ENCODE assay signal across 13 mouse cellular contexts in the genomic region with DNA sequence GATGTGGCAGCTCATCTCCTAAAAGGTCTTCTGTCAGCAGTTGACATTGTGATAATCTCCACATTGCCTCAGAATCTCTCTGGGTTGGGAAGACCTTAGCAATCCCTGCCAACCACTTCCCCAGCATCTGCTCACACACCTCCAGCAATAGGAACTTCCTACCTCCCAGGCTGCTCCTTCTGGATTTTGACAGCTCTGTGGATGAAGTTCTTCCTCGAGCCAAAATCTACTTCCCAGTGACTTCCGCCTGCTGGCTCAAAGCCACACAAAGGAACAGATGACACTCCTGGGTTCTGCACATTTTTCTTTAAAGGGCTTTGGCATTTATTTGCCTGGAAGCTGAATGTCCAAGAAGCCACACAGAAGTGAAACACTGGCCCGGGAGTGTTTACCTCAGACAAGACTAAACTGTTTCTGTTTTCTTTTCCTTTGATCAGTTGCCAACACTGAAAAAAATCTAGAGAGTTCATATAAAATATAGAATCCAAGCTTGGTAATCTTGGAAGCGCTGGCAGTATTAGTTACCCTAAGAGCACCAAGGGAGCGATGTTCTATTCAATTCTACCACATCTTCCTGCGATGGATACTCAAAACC. TPM values are rescaled to one million over a fixed set of nuclear protein-coding genes. Genes with fewer than 3 reads are reported as not detected.
A peak's percentile ranks its signal among the peaks of the same experiment; 100 is the strongest.
DNase-seq lines count a peak whose midpoint lies in the region; ATAC-seq and TF ChIP-seq lines count a peak whose summit lies in the region.
"Had no signal": no experiment of that assay in that cellular context is flagged by ENCODE, and none has a peak within 500 bp of the region (broad histone marks: within the 10 kb centered on the region; RNA-seq: fewer than 3 reads in every experiment).

No protein-coding gene starts in this region.

- H3K36me3 ChIP-seq in forebrain, embryonic 14.5 days (ENCODE audit: control insufficient read depth, insufficient read depth, low read length): no peaks in the 10 kb centered on the region
- no peaks in the 10 kb centered on the region for H3K36me3 ChIP-seq in forebrain, embryonic 11.5 days (ENCODE audit: control insufficient read depth, insufficient read depth, low read length)
- H3K36me3 ChIP-seq in lung, postnatal 0 days (ENCODE audit: insufficient read depth, low read length): no peaks in the 10 kb centered on the region
- H3K36me3 ChIP-seq: embryonic facial prominence, embryonic 13.5 days; heart, embryonic 12.5 days; midbrain, embryonic 15.5 days had no signal

- no peak overlapping the region for H3K4me3 ChIP-seq in forebrain, embryonic 14.5 days (ENCODE audit: low read depth, low read length)
- no peak overlapping the region for H3K4me3 ChIP-seq in forebrain, embryonic 11.5 days (ENCODE audit: low read depth, low read length)
- no peak overlapping the region for H3K4me3 ChIP-seq in lung, postnatal 0 days (ENCODE audit: low read depth, low read length)
- H3K4me3 ChIP-seq: embryonic facial prominence, embryonic 13.5 days; heart, embryonic 12.5 days; midbrain, embryonic 15.5 days had no signal

- no peak overlapping the region for H3K9ac ChIP-seq in forebrain, embryonic 14.5 days (ENCODE audit: low read length)
- no peak overlapping the region for H3K9ac ChIP-seq in forebrain, embryonic 11.5 days (ENCODE audit: low read length)
- H3K9ac ChIP-seq in lung, postnatal 0 days (replicated peaks; ENCODE audit: low read depth): no peak overlapping the region
- H3K9ac ChIP-seq: embryonic facial prominence, embryonic 13.5 days; heart, embryonic 12.5 days; liver, embryonic 14.5 days; midbrain, embryonic 15.5 days had no signal

- H3K9me3 ChIP-seq in forebrain, embryonic 14.5 days (replicated peaks; ENCODE audit: control insufficient read depth, low read length): no peaks in the 10 kb centered on the region
- H3K9me3 ChIP-seq in forebrain, embryonic 11.5 days (ENCODE audit: control insufficient read depth, low read length): no peaks in the 10 kb centered on the region
- no peaks in the 10 kb centered on the region for H3K9me3 ChIP-seq in lung, postnatal 0 days (ENCODE audit: low read length)
- H3K9me3 ChIP-seq: embryonic facial prominence, embryonic 13.5 days; heart, embryonic 12.5 days; midbrain, embryonic 15.5 days had no signal

- TF ChIP-seq CTCF in lung, postnatal 0 days (IDR thresholded peaks at IDR 0.05): no peak

- H3K4me2 ChIP-seq in forebrain, embryonic 14.5 days (ENCODE audit: low read length): no peak overlapping the region
- no peak overlapping the region for H3K4me2 ChIP-seq in forebrain, embryonic 11.5 days (ENCODE audit: low read depth, low read length, severe bottlenecking)
- H3K4me2 ChIP-seq in lung, postnatal 0 days (replicated peaks; ENCODE audit: low read depth, low read length): no peak overlapping the region
- H3K4me2 ChIP-seq: embryonic facial prominence, embryonic 13.5 days; heart, embryonic 12.5 days; midbrain, embryonic 15.5 days had no signal

- DNase-seq in forebrain, embryonic 14.5 days (ENCODE audit: low spot score): peak; percentile 40
- DNase-seq in forebrain, embryonic 11.5 days (ENCODE audit: low spot score): no peak
- DNase-seq in lung, postnatal 0 days (ENCODE audit: low spot score): peak; percentile 31
- no peak for DNase-seq in lung, postnatal 25 days (ENCODE audit: low spot score)
- DNase-seq in kidney, postnatal 25 days: peak; percentile 45 to 49
- peak; percentile 60 for DNase-seq in telencephalon, adult 2 months (ENCODE audit: low read depth, low spot score)
- no peak for DNase-seq in ovary, adult 18-20 months (ENCODE audit: low spot score)
- DNase-seq: layer of hippocampus, postnatal 36 days had no signal

- no peaks in the 10 kb centered on the region for H3K27me3 ChIP-seq in forebrain, embryonic 14.5 days (replicated peaks; ENCODE audit: control insufficient read depth, insufficient read depth, low read length)
- H3K27me3 ChIP-seq in forebrain, embryonic 11.5 days (ENCODE audit: control insufficient read depth, insufficient read depth, low read length): no peaks in the 10 kb centered on the region
- H3K27me3 ChIP-seq in lung, postnatal 0 days (replicated peaks; ENCODE audit: insufficient read depth, low read length): no peaks in the 10 kb centered on the region; the same call in 1 of the 2 replicates
- H3K27me3 ChIP-seq: embryonic facial prominence, embryonic 13.5 days; heart, embryonic 12.5 days; midbrain, embryonic 15.5 days had no signal

- H3K4me1 ChIP-seq in forebrain, embryonic 14.5 days (ENCODE audit: control insufficient read depth, insufficient read depth, low read length): no peaks in the 10 kb centered on the region
- no peaks in the 10 kb centered on the region for H3K4me1 ChIP-seq in forebrain, embryonic 11.5 days (replicated peaks; ENCODE audit: control insufficient read depth, insufficient read depth, low read length)
- H3K4me1 ChIP-seq in lung, postnatal 0 days (ENCODE audit: insufficient read depth, low read depth, low read length): no peaks in the 10 kb centered on the region
- H3K4me1 ChIP-seq: embryonic facial prominence, embryonic 13.5 days; heart, embryonic 12.5 days; midbrain, embryonic 15.5 days had no signal

- no peak overlapping the region for H3K27ac ChIP-seq in forebrain, embryonic 14.5 days (ENCODE audit: low read depth, low read length)
- no peak overlapping the region for H3K27ac ChIP-seq in forebrain, embryonic 11.5 days (ENCODE audit: low read depth, low read length)
- H3K27ac ChIP-seq in lung, postnatal 0 days (ENCODE audit: low read length): no peak overlapping the region
- H3K27ac ChIP-seq: embryonic facial prominence, embryonic 13.5 days; liver, embryonic 14.5 days; midbrain, embryonic 15.5 days had no signal

- ATAC-seq in forebrain, embryonic 14.5 days: no peak
- ATAC-seq in forebrain, embryonic 11.5 days (replicated peaks; ENCODE audit: low FRiP score): no peak
- peak; percentile 23; the same call in 1 of the 2 replicates for ATAC-seq in lung, postnatal 0 days
- ATAC-seq: hindbrain, embryonic 16.5 days; midbrain, embryonic 15.5 days had no signal

- TF ChIP-seq EP300 in lung, postnatal 0 days (IDR thresholded peaks at IDR 0.05): no peak

- 78% methylated on average over 6 of the region's 6 CpGs for WGBS in forebrain, embryonic 14.5 days
- WGBS in forebrain, embryonic 11.5 days: 91% methylated on average over 6 of the region's 6 CpGs
- 50% methylated on average over 6 of the region's 6 CpGs for WGBS in lung, postnatal 0 days

RNA-seq across cellular contexts. Expression of a gene that starts 40.8 kb away (rescaled TPM):
- polyA plus RNA-seq in forebrain, embryonic 14.5 days (2014; fragmentation: Nextera tagmentation; extraction: Ambion mirVana): 39.5 and 49.3 TPM in 2 replicates
- polyA plus RNA-seq in forebrain, embryonic 11.5 days (2014; fragmentation: Nextera tagmentation; extraction: Ambion mirVana): 3.4 and 3.6 TPM in 2 replicates
- 18.7 and 20.9 TPM in 2 replicates for polyA plus RNA-seq in lung, postnatal 0 days (2015; fragmentation: Nextera tagmentation; extraction: Ambion mirVana)

Comparison
In these comparisons a context has a peak if more than half of its experiments do, and no peak if none do; other contexts are left out.
1. DNase-seq: peak in forebrain, embryonic 14.5 days (single experiment), lung, postnatal 0 days (single experiment), kidney, postnatal 25 days (2 of 2) and telencephalon, adult 2 months (single experiment); none in forebrain, embryonic 11.5 days (single experiment), lung, postnatal 25 days (single experiment) and ovary, adult 18-20 months (single experiment).